Mouse (Mus musculus): ENCODE measurements at regions not wholly inside any gene's neighbourhood (a gene's known extent, or its start where the extent isn't known, plus 50 kb on each side); places are given as distances from the start of the nearest gene placed in this dataset.

DNA sequence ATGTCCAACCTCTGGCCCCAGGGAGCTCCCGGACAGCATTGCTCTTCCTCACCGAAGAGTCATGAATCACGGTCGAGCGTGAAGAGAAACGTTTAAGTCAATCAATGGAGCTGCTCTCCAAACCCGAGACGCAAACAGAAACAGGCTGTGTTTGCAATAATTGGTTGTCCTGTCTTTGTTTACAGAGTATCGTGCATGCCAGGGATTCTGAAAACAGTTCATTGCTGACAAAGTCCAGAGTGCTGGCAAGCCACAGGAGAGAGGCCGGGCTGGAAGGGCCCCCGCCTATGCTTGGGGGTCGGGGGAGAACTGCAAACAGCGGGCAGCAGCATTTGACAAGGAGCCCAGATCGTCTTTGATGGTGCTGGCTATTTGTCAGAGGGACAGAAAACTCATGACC is 292.4 kb upstream of the Rpl38 start:
- TF ChIP-seq CTCF (IDR thresholded peaks at IDR 0.05; ENCODE audit: control insufficient read depth, insufficient read depth, low read length): no peak
- TF ChIP-seq POLR2A (IDR thresholded peaks at IDR 0.05; ENCODE audit: borderline replicate concordance, control insufficient read depth, low read depth, low read length): no peak
